Mouse (Mus musculus) T-helper 17 cell (primary cell): ENCODE results near the gene Tnnt1.

ENCODE experiments used
- in situ Hi-C, 2 experiments: fragments of 300-600 bp; cut with MboI, MseI; formaldehyde crosslinking; loops; 1 replicate in 1 of 2; 2 replicates in 1 of 2; pipeline ENCODE4 v1.15.1; 2025; ENCODE audit warnings: high pct_unique_total_duplicates in 2 of 2

The Tnnt1 gene

DNA sequence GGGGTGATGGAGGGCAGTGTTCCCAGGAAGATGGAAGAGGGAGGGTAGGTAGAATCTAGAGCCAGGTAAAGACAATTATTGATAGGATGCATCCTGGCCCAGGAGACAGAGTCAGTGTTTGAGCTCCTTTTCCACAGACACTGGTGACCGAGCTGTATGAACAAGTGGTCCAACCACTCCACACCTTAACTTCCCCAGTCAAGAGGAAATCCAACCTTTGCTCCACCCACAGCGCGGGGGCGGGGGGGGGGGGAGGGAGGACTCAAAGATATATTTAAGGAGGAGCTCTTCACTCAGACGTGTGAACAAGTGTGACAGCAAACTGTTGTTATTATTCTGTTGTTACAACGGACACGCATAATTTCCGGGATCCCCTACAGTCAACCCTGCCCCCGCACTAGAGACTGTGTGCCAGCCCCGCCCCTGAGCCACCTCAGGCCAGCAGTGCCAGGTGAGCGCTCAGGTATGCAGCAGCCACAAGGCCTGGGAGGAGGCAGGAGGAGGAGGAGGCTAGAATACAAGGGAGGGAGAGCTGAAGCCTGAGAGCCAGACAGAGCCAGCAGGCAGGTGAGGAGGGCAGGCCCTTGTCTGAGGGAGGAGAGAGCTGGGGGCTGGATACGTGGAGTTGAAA, 51.9 kb downstream of the Tnnt1 start:
- in situ Hi-C loops = no loop called here

DNA sequence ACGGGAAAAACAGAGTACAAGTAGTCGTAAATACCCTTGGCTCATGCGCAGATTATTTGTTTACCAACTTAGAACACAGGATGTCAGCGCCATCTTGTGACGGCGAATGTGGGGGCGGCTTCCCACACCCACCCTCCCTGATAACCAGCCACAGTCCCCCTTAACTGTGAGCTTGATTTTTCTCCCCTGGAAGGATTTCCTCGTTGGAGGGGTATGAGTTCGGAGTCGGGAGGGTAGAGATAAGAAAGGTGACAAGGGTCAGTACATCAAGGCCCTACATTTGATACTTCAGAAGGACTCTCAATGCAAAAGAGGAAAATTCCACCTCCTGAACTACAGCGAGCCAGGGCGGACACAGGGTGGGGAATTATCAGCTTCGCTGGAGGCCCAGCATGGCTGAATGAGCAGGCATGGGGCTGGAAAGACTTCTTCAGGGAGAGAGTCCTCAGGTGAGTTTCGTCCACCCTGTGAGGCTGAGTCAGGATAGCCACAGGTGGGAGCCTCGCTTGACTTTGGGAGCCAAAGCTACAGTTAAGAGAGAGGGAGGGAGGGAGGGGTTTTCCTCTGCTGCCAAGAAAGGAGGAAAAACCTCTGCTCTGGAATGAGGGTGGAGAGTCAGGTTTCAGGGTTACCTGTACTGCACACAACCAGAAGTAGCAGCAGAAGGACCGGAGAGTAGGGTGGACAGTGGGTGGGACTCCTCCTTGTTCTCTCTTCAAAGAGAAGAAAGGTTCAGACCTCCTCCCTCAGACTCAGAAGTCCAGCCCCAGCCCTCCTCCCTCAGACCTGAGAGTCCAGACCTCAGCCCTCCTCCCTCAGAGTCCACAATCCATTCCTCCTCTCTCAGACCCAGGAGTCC, 55.4 kb downstream of the Tnnt1 start, which contains the start of gene Eps8l1:
Gene Eps8l1, plus strand, starts transcription at position 99 of the 859 bp plus-strand sequence.
- in situ Hi-C loops = no loop called here
